In the genomic region with DNA sequence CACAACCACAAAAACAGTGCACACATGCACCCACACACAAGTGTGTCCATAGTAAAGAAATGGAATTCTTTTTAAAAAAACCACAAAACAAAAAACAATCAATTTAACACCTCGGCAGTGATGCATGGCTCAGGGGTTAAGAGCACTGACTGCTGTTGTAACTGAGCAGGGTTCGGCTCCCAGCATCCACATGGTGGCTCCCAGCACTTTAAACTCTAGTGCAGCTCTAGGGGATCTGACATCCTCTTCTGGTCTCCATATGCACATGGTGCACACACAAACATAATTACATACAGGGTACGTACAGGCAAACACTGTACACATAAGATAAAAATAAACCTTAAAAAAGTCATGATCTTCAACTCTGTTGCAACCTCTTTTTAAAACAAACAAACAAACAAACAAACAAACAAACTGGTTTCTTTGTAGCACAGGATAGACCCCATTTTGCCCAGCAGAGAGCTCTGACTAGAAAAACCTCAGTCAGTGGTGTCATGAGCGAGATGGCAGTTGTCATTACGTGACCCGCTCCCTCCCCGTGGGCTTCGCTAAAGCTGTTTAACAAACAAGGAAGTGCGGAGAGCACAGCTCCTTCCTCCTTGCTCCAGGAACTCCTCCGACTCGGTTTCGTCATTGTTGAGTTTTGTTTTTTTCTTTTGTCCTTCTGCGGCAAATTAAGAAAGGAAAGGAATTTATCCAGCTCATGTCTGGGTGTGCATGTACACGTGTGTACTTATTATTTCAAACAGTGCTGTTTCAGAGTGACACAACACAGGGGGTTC, we compare ENCODE assay signal across 11 mouse cellular contexts. TPM values are rescaled to one million over a fixed set of nuclear protein-coding genes. Genes with fewer than 3 reads are reported as not detected.
A peak's percentile ranks its signal among the peaks of the same experiment; 100 is the strongest.
DNase-seq lines count a peak whose midpoint lies in the region; ATAC-seq and TF ChIP-seq lines count a peak whose summit lies in the region.
"Had no signal": no experiment of that assay in that cellular context is flagged by ENCODE, and none has a peak within 500 bp of the region (broad histone marks: within the 10 kb centered on the region; RNA-seq: fewer than 3 reads in every experiment).

No protein-coding gene starts in this region.

- H3K4me1 ChIP-seq in lung, embryonic 15.5 days = no peaks in the 10 kb centered on the region
- no peaks in the 10 kb centered on the region for H3K4me1 ChIP-seq in stomach, postnatal 0 days (replicated peaks; ENCODE audit: control insufficient read depth, insufficient read depth)

- TF ChIP-seq CTCF in stomach, postnatal 0 days (IDR thresholded peaks at IDR 0.05; ENCODE audit: low read depth) = no peak

- H3K36me3 ChIP-seq in lung, embryonic 15.5 days = peaks cover 10% of the 10 kb centered on the region
- H3K36me3 ChIP-seq in stomach, postnatal 0 days (ENCODE audit: control insufficient read depth, insufficient read depth, low read length) = peaks cover 11% of the 10 kb centered on the region

- H3K4me3 ChIP-seq in lung, embryonic 15.5 days = no peak overlapping the region
- no peak overlapping the region for H3K4me3 ChIP-seq in stomach, postnatal 0 days (ENCODE audit: low read depth, low read length)
- H3K4me3 ChIP-seq: erythroblast, embryonic 14.5 days had no signal

- H3K27ac ChIP-seq in lung, embryonic 15.5 days = 0 out of 2 replicates have a peak overlapping the region, but pooled peaks have one; percentile 39
- no peak overlapping the region for H3K27ac ChIP-seq in stomach, postnatal 0 days (replicated peaks)

- peak; percentile 9 for DNase-seq in heart, postnatal 4 days
- no peak for DNase-seq in heart, adult 8-10 months (ENCODE audit: low spot score)
- peak; percentile 12 to 27 for DNase-seq in thymus, postnatal 36 days
- no peak for DNase-seq in thymus, postnatal 4 days
- peak; percentile 50 for DNase-seq in stomach, postnatal 0 days (ENCODE audit: low spot score)
- DNase-seq in cerebellum, adult 9-10 months = no peak
- no peak for DNase-seq in adrenal gland, adult 18-20 months (ENCODE audit: low spot score in 2 of 2)
- DNase-seq: cerebellum, postnatal 14 days; gastrocnemius, postnatal 36 days had no signal

- ATAC-seq in lung, embryonic 15.5 days (ENCODE audit: borderline replicate concordance, extremely low read depth, low FRiP score, low TSS enrichment) = no peak
- peak; percentile 92 for ATAC-seq in stomach, postnatal 0 days (ENCODE audit: low FRiP score, low TSS enrichment)

- TF ChIP-seq EP300 in stomach, postnatal 0 days (optimal IDR thresholded peaks at IDR 0.05) = no peak

- 63% methylated on average over 14 of the region's 14 CpGs for WGBS in lung, embryonic 15.5 days
- 65% methylated on average over 14 of the region's 14 CpGs for WGBS in stomach, postnatal 0 days

- no peak overlapping the region for H3K4me2 ChIP-seq in lung, embryonic 15.5 days
- no peak overlapping the region; the same call in 1 of the 2 replicates for H3K4me2 ChIP-seq in stomach, postnatal 0 days (replicated peaks; ENCODE audit: low read depth)

- no peaks in the 10 kb centered on the region for H3K27me3 ChIP-seq in lung, embryonic 15.5 days
- H3K27me3 ChIP-seq in stomach, postnatal 0 days (ENCODE audit: control insufficient read depth, insufficient read depth, low read length) = no peaks in the 10 kb centered on the region

- no peak overlapping the region for H3K9ac ChIP-seq in lung, embryonic 15.5 days
- H3K9ac ChIP-seq in stomach, postnatal 0 days (ENCODE audit: low read length) = no peak overlapping the region

- no peaks in the 10 kb centered on the region for H3K9me3 ChIP-seq in lung, embryonic 15.5 days
- H3K9me3 ChIP-seq in stomach, postnatal 0 days (ENCODE audit: control insufficient read depth, low read length) = no peaks in the 10 kb centered on the region

RNA-seq across cellular contexts. Expression of a gene that starts 7.1 kb away (rescaled TPM):
- 1 to 10 TPM; 9.1 to 9.8 TPM for total RNA-seq in heart, postnatal 4 days (2021)
- total RNA-seq in heart, adult 8-10 months (2022) = 10 to 100 TPM in 1 of 4 experiments, 1 to 10 TPM in 3; 8.6 to 12.7 (median 9.3) TPM
- polyA plus RNA-seq in lung, embryonic 15.5 days (2015; fragmentation: Nextera tagmentation; extraction: Ambion mirVana) = 42.8 and 46.6 TPM in 2 replicates
- 46.6 and 47.5 TPM in 2 replicates for polyA plus RNA-seq in stomach, postnatal 0 days (2015; fragmentation: Nextera tagmentation; extraction: Ambion mirVana)
- total RNA-seq in adrenal gland, adult 18-20 months (2021) = 10 to 100 TPM; 26.7 to 34.4 TPM

RNA-seq across cellular contexts. Expression of a gene that starts 17.8 kb away (rescaled TPM):
- total RNA-seq in heart, postnatal 4 days (2021) = 1 to 10 TPM; 2.0 to 2.4 TPM
- 1 to 10 TPM; 2.6 to 3.9 (median 3.0) TPM for total RNA-seq in heart, adult 8-10 months (2022)
- 0.64 and 0.67 TPM in 2 replicates for polyA plus RNA-seq in lung, embryonic 15.5 days (2015; fragmentation: Nextera tagmentation; extraction: Ambion mirVana)
- 0.74 and 0.75 TPM in 2 replicates for polyA plus RNA-seq in stomach, postnatal 0 days (2015; fragmentation: Nextera tagmentation; extraction: Ambion mirVana)
- total RNA-seq in adrenal gland, adult 18-20 months (2021) = 1 to 10 TPM; 2.2 to 4.7 TPM
- polyA plus RNA-seq: erythroblast, embryonic 14.5 days had no signal

RNA-seq across cellular contexts. Expression of a gene that starts 18.4 kb away (rescaled TPM):
- total RNA-seq in heart, postnatal 4 days (2021) = 10 to 100 TPM; 80.8 to 82.8 TPM
- total RNA-seq in heart, adult 8-10 months (2022) = 100 to 1,000 TPM; 101 to 113 (median 108) TPM
- polyA plus RNA-seq in lung, embryonic 15.5 days (2015; fragmentation: Nextera tagmentation; extraction: Ambion mirVana) = 89.7 and 96.4 TPM in 2 replicates
- polyA plus RNA-seq in stomach, postnatal 0 days (2015; fragmentation: Nextera tagmentation; extraction: Ambion mirVana) = 178 and 181 TPM in 2 replicates
- total RNA-seq in adrenal gland, adult 18-20 months (2021) = 100 to 1,000 TPM; 131 to 143 TPM

Comparison
In these comparisons a context has a peak if more than half of its experiments do, and no peak if none do; other contexts are left out.
1. DNase-seq: peak in heart, postnatal 4 days (single experiment), thymus, postnatal 36 days (2 of 2) and stomach, postnatal 0 days (single experiment); none in heart, adult 8-10 months (single experiment), thymus, postnatal 4 days (single experiment), cerebellum, adult 9-10 months (single experiment) and adrenal gland, adult 18-20 months (0 of 2).